Mouse (Mus musculus) cerebellum, postnatal 25 days (tissue): ENCODE measurements around the gene Ptgis.

Experiments
- DNase-seq, 2 experiments: peaks; one replicate each; pipeline ENCODE4 v3.0.0; 2021; ENCODE audit warnings: mixed read lengths in 2 of 2

Gene Ptgis

GRCm38 (mm10) chr2:167188315-167189207 lies 51.8 kb downstream of the Ptgis start:
- DNase-seq = peak in 1 of 2 experiments; percentile 52

GRCm38 (mm10) chr2:167187119-167187518 lies 53.3 kb downstream of the Ptgis start:
- DNase-seq = no peak

- DNase-seq = no peak
Measured at GRCm38 (mm10) chr2:167186544-167186943, 53.9 kb downstream of the Ptgis start.

GRCm38 (mm10) chr2:167186003-167186402 lies 54.4 kb downstream of the Ptgis start:
- DNase-seq = no peak

- DNase-seq = no peak
Measured at GRCm38 (mm10) chr2:167185432-167185831, 55.0 kb downstream of the Ptgis start.

- no peak for DNase-seq
Measured at GRCm38 (mm10) chr2:167181662-167182389, 58.6 kb downstream of the Ptgis start.

- DNase-seq = no peak
Measured at GRCm38 (mm10) chr2:167181096-167181495, 59.3 kb downstream of the Ptgis start.

GRCm38 (mm10) chr2:167179301-167179700 lies 61.1 kb downstream of the Ptgis start:
- DNase-seq = no peak

GRCm38 (mm10) chr2:167177231-167177641 lies 63.2 kb downstream of the Ptgis start:
- no peak for DNase-seq

GRCm38 (mm10) chr2:167175284-167175683 lies 65.1 kb downstream of the Ptgis start:
- DNase-seq = no peak

- no peak for DNase-seq
Measured at GRCm38 (mm10) chr2:167173051-167173875, 67.1 kb downstream of the Ptgis start.

- no peak for DNase-seq
Measured at GRCm38 (mm10) chr2:167167515-167168212, 72.7 kb downstream of the Ptgis start.

GRCm38 (mm10) chr2:167163600-167163999 lies 76.8 kb downstream of the Ptgis start:
- no peak for DNase-seq

GRCm38 (mm10) chr2:167163134-167163533 lies 77.3 kb downstream of the Ptgis start:
- DNase-seq = no peak

- DNase-seq = peak in 1 of 2 experiments; percentile 20
Measured at GRCm38 (mm10) chr2:167162516-167163021, 77.8 kb downstream of the Ptgis start.

GRCm38 (mm10) chr2:167159721-167160120 lies 80.7 kb downstream of the Ptgis start:
- no peak for DNase-seq

GRCm38 (mm10) chr2:167158780-167159179 lies 81.6 kb downstream of the Ptgis start:
- no peak for DNase-seq

GRCm38 (mm10) chr2:167156118-167156715 lies 84.2 kb downstream of the Ptgis start:
- DNase-seq = no peak

- no peak for DNase-seq
Measured at GRCm38 (mm10) chr2:167155541-167155973, 84.8 kb downstream of the Ptgis start.

- DNase-seq = no peak
Measured at GRCm38 (mm10) chr2:167150880-167151279, 89.5 kb downstream of the Ptgis start.

- DNase-seq = no peak
Measured at GRCm38 (mm10) chr2:167150135-167150534, 90.3 kb downstream of the Ptgis start.

- no peak for DNase-seq
Measured at GRCm38 (mm10) chr2:167149035-167149434, 91.4 kb downstream of the Ptgis start.
